Mouse (Mus musculus): ENCODE results near the gene Ahcy.

GRCm38 (mm10) chr2:155082121-155082803, 8.0 kb upstream of the Ahcy start:
- TF ChIP-seq CTCF (IDR thresholded peaks at IDR 0.05; ENCODE audit: insufficient read depth, low read length), result peak; percentile 72
- no peak for TF ChIP-seq POLR2A (IDR thresholded peaks at IDR 0.05; ENCODE audit: borderline replicate concordance, extremely low read depth, low read depth, low read length)
